Mouse (Mus musculus) gastrocnemius, postnatal 14 days (tissue): ENCODE data around the gene Hinfp. TPM values are rescaled to one million over a fixed set of nuclear protein-coding genes. Genes with fewer than 3 reads are reported as not detected.
"Not testable (repeated sequence)": the region's sequence is repeated elsewhere in the genome, so short reads cannot be mapped to it uniquely, and the experiment has no call there.

ENCODE experiments used
- DNase-seq: peaks from one replicate; pipeline ENCODE4 v3.0.0; 2021; ENCODE audit warnings: mixed read lengths
- intact Hi-C: fragments of 180-260 bp; cut with DNase I; formaldehyde crosslinking; loops from one replicate; pipeline ENCODE4 v1.15.1; 2025; ENCODE audit warnings: low total_unique reads
- total RNA-seq, 2 experiments: library from RNA; stranded (reverse); gene quantifications; 2 replicates each; pipeline ENCODE4 v1.2.3; 2021

Hinfp gene
- total RNA-seq, 2 experiments from 2014 or later, result 5.8 to 6.0 TPM

DNA sequence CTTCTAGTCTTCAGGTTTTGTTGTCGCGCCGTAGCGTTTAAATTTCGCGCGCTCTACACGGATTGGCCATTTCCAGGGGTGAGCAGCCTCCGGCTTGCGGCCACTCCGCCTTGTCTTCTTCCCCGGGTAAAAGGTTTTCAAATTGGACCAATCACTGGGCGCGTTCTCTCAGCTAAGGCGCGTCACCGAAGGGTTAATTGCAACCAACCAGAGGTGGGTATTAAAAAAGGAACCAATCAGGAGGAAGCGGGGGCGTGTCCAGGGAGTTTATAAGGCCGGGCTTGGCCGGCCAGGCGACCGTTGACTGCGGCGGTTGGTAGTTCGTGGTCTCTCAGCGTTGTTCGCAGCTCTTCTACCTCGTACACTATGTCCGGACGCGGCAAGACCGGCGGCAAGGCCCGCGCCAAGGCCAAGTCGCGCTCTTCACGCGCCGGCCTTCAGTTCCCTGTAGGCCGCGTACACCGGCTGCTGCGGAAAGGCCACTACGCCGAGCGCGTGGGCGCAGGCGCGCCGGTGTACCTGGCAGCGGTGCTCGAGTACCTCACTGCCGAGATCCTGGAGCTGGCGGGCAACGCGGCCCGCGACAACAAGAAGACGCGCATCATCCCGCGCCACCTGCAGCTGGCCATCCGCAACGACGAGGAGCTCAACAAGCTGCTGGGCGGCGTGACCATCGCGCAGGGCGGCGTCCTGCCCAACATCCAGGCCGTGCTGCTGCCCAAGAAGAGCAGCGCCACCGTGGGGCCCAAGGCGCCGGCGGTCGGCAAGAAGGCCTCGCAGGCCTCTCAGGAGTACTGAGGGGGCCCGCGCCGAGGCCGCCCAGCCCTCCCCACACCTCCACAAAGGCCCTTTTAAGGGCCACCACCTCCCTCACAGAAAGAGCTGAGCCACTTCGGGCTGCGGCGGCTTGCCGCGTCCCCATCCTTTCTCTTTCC lies 29.2 kb upstream of the Hinfp start, which contains the start of gene H2afx:
Gene H2afx, plus strand, starts transcription at position 299 of the 935 bp plus-strand sequence.
- peak; percentile 96 for DNase-seq
- intact Hi-C loops, result loop anchor here (5.0 kb wide), 1 partner anchor 37 kb away; no protein-coding TSS in a partner anchor

DNA sequence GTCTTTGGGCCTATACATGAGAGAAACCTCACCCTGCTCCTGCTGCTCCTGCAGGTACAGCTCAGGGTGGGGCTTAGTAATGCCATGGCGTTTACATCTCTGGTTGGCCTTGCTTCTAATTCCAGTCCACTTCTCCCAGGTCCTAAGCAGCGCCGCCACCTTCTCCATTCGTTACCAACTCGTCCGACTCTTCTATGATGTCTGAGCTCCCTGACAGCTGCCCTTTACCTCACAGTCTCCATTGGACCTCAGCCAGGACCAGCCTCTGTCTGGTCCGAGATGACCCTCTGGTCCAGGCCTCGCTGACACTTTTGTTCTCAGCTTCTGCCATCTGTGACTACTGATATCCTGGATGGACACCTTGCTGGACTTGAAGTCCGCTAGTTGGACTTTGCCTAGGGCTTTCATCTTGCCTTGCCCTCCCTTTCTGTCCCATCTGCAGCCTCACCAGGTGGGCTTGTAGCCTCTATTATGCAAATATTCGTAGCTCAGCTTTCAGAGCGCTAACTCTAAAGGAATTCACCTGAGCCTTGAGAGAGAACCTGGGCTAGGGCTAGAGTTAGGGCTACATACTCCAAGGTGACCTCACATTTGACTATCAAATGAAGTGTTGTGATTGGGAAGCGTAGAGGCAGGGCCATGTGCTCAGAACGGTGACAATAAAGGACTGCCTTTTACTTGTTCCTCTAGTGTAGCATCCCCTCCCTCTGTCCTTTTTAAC lies 27.6 kb upstream of the Hinfp start:
- intact Hi-C loops, result loop anchor here (5.0 kb wide), 1 partner anchor 36 kb away; no protein-coding TSS in a partner anchor

DNA sequence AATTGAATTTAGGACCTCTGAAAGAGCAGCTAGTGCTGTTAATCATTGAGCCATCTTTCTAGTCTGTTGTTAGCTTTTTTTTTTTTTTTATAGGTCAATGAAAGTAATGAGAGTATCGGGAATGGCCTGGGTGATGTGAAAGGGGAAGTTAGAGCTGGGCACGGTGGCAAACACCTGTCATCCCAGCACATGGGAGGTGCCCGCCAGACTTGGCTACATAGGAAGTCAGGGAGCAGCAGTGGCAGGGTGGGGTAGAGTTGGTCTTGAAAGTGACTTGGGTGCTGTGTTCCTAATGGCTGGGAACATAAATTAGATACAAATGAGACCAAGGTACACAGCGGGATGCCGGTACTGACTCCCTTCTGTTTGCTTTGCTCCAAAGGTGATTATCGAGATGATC lies 25.3 kb upstream of the Hinfp start:
- DNase-seq, result no peak
- intact Hi-C loops, result loop anchor here (5.0 kb wide), 1 partner anchor 33 kb away; no protein-coding TSS in a partner anchor

More for the DNA sequence above, 27.6 kb upstream of the Hinfp start:
- DNase-seq, result no peak

DNA sequence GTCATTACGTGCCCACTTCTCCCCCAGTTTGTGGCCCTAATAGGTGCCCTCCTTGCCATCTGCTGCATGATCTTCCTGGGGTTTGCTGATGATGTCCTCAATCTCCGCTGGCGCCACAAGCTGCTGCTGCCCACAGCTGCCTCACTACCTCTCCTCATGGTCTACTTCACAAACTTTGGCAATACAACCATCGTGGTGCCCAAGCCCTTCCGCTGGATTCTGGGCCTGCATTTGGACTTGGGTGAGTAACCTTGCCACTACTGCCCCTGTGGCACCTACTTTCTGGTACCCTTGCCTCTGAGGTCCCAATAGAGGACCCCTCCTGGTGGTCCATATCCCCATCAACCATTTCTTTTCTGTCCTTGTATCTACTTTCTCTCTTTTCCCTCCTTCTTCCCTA lies 22.5 kb upstream of the Hinfp start:
- DNase-seq, result no peak
- intact Hi-C loops, result no loop called here

DNA sequence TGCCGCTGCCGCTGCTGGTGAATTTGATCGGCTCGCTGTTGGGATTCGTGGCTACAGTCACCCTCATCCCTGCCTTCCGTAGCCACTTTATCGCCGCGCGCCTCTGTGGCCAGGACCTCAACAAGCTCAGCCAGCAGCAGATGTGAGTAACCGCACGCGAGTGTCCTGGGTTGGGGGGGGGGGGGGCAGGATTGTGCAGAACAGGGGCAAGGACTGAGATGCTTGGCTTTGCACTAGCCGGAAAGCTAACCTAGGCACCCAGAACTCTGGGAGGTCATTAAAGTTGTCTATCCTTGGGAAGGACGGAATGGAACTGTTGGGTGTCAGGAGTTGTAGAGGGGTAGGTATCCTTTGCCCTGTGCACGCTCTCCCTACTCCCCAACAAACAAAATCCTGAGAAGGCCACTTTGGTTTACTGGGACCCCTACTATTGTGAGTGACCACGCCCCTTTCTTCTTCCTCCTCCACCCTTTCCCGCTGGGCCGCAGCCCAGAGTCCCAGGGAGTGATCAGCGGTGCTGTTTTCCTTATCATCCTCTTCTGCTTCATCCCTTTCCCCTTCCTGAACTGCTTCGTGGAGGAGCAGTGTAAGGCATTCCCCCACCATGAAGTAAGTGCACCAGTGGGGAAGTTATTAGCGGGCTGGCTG lies 21.7 kb upstream of the Hinfp start:
- no peak for DNase-seq
- intact Hi-C loops, result no loop called here

DNA sequence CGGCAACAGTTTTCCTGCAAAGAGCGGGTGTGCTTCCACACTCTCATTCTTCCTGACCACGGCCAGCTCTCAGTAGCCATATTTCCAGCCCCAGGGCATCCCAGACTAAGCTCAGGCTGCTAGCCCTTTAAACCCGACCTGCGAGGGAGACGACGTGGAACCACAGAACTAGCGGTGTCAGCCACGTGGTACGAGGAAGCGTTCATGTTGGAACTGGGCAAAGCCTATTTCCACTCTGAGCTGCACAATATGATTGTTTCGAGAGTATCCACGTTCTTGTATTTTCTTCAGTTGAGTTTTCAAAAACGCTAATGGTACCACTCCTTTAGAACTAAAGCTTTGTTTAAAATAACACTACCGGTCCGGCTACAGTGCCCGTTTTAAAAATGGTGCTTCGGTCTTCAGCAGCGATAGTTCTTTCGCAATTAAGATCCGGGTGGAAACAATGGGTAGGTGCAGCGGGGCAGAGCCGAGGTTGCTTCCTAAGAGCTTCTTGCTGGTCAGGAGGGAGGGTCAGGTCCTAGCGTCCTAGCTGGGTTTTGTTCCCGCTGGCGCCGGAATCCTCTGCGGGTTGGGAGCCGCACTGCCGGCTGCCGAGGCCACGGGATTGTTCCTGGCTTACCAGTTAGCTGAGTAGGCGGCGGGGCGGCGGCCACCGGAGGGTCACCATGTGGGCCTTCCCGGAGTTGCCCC lies 21.0 kb upstream of the Hinfp start:
- intact Hi-C loops, result no loop called here
- peak; percentile 87 for DNase-seq

DNA sequence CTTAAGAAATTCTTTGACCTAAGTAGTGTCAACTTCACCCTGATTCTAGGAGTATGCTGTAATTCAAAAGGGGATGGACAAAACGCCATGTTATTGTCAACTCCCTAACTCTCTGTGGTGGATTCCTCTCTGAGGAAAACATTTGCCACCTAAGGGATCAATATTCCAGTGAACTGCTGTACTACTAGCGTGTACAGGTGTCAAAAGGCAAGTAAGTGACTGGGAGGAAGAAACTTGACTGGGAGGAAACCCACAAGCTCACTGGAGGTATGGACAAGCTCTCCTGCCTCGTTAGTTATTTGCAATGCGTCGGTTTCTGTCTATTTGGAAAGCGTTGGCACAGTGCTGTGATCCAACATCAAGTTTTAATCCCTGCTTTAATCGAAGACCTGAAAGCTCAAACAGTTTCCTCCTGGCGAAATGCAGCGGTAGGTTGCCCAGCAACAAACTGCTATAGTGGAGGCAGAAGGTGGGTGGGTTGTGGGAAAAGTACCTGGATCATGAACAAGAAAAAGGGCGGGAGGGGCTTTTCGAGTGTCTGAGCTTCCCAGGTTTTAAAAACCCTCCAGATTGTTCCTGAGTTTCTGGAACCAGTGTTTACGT lies 20.4 kb upstream of the Hinfp start, which contains the start of gene Dpagt1:
Gene Dpagt1, plus strand, starts transcription at position 252 of the 603 bp plus-strand sequence.
- intact Hi-C loops, result no loop called here
- DNase-seq, result no peak

DNA sequence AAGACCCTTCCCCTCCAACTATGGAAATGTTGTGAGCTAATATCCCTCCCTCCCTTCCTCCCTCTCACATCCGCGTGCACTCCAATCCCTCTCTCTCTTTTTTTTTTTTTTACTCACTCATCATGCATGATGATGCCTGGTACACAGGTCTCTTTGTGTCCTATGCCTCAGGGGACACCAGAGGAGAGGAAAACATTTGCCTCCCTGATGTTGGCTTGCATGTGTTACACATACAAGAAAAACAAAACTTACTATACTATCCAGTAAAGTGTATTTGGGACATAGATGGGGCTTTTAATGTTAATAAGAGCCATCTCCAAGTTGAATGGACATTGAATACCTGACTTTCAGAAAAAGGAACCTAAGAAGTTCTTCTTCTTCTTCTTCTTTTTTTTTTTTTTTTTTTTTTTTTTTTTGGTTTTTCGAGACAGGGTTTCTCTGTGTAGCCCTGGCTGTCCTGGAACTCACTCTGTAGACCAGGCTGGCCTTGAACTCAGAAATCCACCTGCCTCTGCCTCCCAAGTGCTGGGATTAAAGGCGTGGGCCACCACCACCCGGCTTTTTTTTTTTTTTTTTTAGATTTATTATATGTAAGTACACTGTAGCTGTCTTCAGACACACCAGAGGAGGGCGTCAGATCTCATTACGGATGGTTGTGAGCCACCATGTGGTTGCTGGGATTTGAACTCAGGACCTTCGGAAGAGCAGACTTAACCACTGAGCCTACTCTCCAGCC lies 19.7 kb upstream of the Hinfp start:
- DNase-seq, intact Hi-C loops: not testable (repeated sequence)

DNA sequence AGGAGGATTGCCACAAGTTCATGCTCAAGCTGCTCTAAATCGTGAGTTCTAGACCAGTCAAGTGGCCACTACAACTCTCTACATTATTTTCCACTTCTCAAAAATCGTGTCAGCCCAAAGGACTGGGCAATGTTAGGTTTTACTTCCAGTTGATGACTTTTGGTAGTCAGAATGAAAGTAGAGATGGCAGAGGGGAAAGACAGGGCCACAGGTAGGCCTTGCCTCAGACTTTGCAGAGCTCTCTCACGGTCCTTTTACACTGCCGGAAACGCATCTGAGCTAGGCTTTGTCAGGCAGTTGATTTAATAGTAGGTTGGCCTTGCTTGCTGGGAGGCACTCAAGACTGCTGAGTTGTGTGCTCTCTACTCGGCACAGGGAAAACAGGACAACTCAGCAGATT lies 18.7 kb upstream of the Hinfp start:
- no peak for DNase-seq
- intact Hi-C loops, result no loop called here

DNA sequence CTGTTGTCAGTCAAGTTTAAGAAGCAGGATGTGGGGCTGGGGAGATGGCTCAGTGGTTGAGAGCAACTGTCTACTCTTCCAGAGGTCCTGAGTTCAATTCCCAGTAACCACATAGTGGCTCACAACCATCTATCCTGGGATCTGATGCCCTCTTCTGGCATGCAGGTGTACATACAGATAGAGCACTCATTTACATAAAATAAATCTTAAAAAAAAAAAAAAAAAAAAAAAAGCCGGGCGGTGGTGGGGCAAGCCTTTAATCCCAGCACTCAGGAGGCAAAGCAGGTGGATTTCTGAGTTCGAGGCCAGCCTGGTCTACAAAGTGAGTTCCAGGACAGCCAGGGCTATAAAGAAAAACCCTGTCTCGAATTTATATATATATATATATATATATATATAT lies 18.2 kb upstream of the Hinfp start:
- intact Hi-C loops, DNase-seq: not testable (repeated sequence)

DNA sequence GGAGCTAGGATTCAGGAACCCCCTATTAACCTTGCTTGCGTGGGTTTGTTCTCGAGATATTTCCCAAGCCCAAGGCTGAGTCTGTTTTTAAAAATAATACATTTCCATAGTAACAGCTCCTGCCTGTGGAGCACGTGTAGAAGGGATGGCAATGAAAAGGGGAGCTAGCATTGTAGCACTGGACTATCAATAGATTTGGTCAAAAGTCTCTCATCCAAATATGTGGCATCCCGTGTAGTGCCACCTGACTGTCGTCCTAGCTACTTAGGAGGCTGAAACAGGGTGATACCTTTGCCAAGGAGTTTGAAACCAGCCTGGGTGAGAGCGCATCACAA lies 15.3 kb upstream of the Hinfp start:
- intact Hi-C loops, result no loop called here
- no peak for DNase-seq

DNA sequence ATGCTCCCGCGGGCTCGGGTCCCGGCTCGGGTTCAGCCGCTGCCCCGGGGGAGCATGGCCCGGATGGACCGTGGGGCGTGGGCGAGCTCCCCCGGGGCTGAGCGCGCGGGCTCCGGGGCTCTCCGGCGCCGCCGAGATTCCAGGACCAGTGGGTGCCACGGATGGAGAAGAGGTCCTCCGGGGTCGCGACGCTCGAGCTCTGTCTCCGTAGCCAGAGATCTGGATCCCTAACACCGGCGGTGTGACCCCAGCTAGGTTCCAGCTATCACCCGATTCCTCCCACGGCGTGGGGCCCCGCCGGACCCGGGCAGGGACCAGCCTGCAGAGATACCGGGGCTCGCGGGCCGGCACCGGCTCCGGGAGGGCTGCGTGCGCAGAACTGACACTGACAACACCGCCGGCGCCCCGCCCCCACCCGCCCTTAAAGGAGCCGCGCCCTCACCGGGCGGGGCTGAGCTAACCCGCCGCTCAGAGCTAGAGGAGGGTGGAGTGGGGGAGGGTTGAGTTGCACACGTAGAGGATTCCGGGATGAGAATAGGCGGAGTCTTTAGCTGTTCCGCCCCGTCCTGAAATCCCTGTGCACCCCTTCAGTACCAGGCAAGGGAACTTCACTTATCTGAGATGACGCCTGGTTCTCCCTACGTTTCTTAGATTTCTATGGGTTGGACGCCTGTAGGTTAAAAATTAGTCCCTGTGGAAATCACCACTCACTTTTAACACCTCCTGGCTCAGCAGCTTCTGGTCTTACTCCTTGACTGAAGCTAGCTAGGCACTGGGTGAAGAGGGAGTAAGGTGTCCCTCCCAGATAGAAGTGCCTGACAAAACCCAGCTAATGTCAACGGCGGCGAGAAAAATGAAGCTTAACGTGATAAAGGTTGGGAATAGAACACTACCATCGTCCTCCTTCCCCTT lies 14.7 kb upstream of the Hinfp start, which contains the start of gene C2cd2l:
Gene C2cd2l, minus strand, starts transcription at position 399 of the 912 bp plus-strand sequence.
- peak; percentile 92 for DNase-seq
- intact Hi-C loops, result no loop called here

DNA sequence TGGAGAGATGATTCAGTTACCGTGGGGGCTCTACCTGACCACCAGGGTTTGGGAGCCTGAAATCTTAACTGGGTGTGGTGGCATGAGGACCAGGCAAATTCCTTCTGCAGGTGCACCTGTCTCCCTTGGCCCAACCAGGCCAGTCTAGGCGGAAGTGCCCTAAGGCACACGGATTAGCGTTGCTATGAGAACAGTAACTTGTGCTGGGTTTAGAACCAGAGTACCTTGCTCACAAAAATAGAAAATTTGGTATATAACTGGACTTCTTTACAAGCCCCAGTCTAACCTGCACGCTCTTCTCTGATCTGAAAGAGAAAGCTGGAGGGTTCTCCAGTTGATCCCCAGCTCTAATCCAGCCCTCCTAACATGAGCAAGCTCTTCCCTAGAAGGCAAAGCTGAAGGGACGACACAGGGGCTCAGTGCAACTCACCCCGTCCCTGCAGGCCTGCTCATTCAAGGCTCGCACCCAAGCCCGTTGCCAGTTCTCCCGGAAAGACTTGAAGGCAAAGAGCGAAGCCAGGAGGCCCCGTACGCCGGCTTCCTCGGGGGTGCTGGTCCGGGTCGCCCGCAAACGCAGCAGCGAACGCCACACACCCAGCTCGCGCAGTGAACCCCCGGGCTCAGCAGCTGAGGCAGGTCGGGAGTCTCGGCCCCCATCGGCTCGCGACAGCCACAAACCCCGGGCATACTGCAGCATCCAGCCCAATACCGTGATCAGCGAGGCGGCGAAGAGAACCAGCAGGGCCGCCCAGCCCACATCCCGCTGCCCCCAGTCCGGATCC lies 13.8 kb upstream of the Hinfp start:
- peak; percentile 33 for DNase-seq
- intact Hi-C loops, result no loop called here

DNA sequence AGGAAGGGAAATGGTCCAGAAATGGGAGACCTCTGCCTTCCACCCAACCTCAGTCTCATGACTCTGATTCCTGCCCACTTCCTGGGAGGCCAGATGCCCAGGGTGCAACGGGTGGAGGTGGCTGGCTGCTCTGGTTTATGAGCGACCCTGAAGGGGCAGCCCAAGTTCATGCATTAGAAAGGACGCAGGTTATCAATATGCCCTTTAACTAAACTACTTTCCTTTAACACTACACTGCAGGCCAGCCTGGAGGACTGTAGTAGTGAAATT lies 13.3 kb upstream of the Hinfp start:
- DNase-seq, result no peak
- intact Hi-C loops, result no loop called here

DNA sequence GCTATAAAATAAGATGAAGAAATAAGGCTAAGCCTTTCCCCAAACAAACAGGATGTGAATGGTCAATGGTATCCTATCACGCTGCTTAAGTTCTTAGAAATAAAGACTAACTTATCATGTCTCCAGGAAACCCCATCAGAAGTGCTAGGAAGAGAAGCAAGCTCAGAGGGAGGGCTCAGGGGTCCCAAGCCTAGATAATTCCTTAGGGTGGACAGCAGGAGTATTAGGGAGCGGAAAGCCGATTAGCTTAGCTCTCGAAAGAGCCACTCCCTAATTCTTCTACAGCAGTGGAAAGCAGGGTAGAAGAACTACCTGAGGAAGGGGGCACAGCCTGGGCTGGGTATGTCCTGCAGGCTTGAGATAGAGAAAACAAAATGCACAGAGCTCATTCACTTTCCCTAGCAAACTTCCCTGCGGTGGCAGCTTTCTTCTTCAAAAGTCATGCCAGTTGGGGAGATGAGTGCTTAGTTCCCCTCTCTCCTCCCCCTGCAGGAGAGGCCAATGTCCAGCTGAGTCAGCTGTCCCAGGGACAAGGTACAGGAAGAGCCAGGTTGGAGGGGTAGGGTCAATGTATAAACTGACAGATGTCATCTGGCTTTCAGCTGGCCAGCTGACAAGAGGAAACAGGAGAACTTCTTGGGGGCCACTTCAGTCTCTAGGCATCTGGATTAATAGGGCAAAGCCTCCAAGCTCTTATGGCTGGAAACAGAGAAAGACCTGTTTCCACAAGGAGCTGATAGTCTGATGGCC lies 12.8 kb upstream of the Hinfp start:
- intact Hi-C loops, result no loop called here
- no peak for DNase-seq

DNA sequence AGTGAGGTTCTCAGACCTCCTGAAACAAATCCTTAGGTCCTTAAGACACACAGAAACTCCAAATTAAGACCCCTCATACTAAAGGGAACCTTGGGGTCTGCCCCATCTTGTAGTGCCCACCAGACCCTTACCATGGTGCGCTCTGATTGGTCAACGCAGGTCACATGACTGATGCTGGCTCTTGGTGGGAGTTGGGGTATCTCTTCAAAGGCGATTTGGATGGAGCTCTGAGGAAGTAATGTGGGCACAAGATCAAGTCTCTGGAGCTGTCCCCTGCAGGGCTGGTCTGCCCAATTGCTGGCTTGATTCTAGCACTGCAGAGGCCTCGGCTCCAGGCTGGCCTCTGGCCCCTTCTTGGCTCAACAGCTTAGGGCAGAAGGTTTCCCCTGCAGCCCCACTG lies 12.0 kb upstream of the Hinfp start:
- intact Hi-C loops, result no loop called here
- DNase-seq, result no peak
